Mouse (Mus musculus) lung, adult 2 months (tissue): ENCODE measurements at regions not wholly inside any gene's neighbourhood (a gene's known extent, or its start where the extent isn't known, plus 50 kb on each side); places are given as distances from the start of the nearest gene placed in this dataset.
"Not testable (repeated sequence)": the region's sequence is repeated elsewhere in the genome, so short reads cannot be mapped to it uniquely, and the experiment has no call there.

Experiments used
- CTCF ChIP-seq: fragments of 200-500 bp; IDR thresholded peaks from 2 replicates; pipeline ENCODE4 v1.5.1; 2011; ENCODE audit warnings: mild to moderate bottlenecking, low read length, control low read depth; ENCODE audit not compliant: insufficient read depth
- POLR2A ChIP-seq: fragments of 200-500 bp; IDR thresholded peaks from 2 replicates; pipeline ENCODE4 v1.6.1; 2011; ENCODE audit warnings: low read depth, mild to moderate bottlenecking, control low read depth, low read length, borderline replicate concordance; ENCODE audit errors: extremely low read depth

GRCm38 (mm10) chr17:94826415-94826814 is 76.6 kb upstream of the Mettl4 start:
- TF ChIP-seq POLR2A, CTCF: not testable (repeated sequence)
